Mouse (Mus musculus) testis, adult 2 months (tissue): ENCODE measurements around the gene Kcnc2.

Experiments used
- CTCF ChIP-seq: fragments of 200-500 bp; IDR thresholded peaks from 2 replicates; pipeline ENCODE4 v1.5.1; 2012; ENCODE audit warnings: low read depth, mild to moderate bottlenecking, inconsistent platforms, low read length, moderate library complexity; ENCODE audit not compliant: control insufficient read depth, insufficient read depth, insufficient replicate concordance
- POLR2A ChIP-seq: fragments of 200-500 bp; IDR thresholded peaks from 2 replicates; pipeline ENCODE4 v1.6.1; 2012; ENCODE audit warnings: low read depth, mild to moderate bottlenecking, inconsistent platforms, low read length, moderate library complexity; ENCODE audit not compliant: control insufficient read depth

- TF ChIP-seq CTCF (no peak), POLR2A (no peak)
These were observed 43.8 kb upstream of the Kcnc2 start for GRCm38 (mm10) chr10:112227073-112227472.
